Mouse (Mus musculus) embryonic facial prominence, embryonic 14.5 days (tissue): ENCODE results near the gene Bud31. TPM values are rescaled to one million over a fixed set of nuclear protein-coding genes. Genes with fewer than 3 reads are reported as not detected.
"Not testable (repeated sequence)": the region's sequence is repeated elsewhere in the genome, so short reads cannot be mapped to it uniquely, and the experiment has no call there.

Experiments used
- ATAC-seq: fragments of 200-750 bp; cut with Nextera tagmentation; 2 replicates; pipeline ENCODE4 v1.8.0; 2017; ENCODE audit warnings: low read depth, moderate number of reproducible peaks, moderate TSS enrichment
- DNase-seq: peaks from one replicate; pipeline ENCODE4 v3.0.0-alpha.2; 2015; ENCODE audit warnings: low spot score
- H3K27ac ChIP-seq: fragments of 300-500 bp; sonication (generic); replicated peaks from 2 replicates; pipeline ENCODE4 v1.5.1; 2014; ENCODE audit warnings: low read depth, mild to moderate bottlenecking, low read length, moderate library complexity
- H3K27me3 ChIP-seq: fragments of 300-500 bp; sonication (generic); replicated peaks from 2 replicates; pipeline ENCODE4 v1.6.1; 2014; ENCODE audit warnings: low read length; ENCODE audit not compliant: control insufficient read depth, insufficient read depth
- H3K36me3 ChIP-seq: fragments of 300-500 bp; sonication (generic); 2 replicates; pipeline ENCODE4 v1.6.1; 2014; ENCODE audit warnings: low read length, mixed read lengths; ENCODE audit not compliant: control insufficient read depth, insufficient read depth
- H3K4me1 ChIP-seq: fragments of 300-500 bp; sonication (generic); 2 replicates; pipeline ENCODE4 v1.6.1; 2014; ENCODE audit warnings: antibody characterized with exemption, low read length; ENCODE audit not compliant: control insufficient read depth, insufficient read depth
- H3K4me2 ChIP-seq: fragments of 300-500 bp; sonication (generic); 2 replicates; pipeline ENCODE4 v1.6.1; 2014; ENCODE audit warnings: low read depth, mild to moderate bottlenecking, low read length, moderate library complexity, mixed read lengths
- H3K4me3 ChIP-seq: fragments of 300-500 bp; sonication (generic); 2 replicates; pipeline ENCODE4 v1.5.1; 2014; ENCODE audit warnings: low read depth, mild to moderate bottlenecking, low read length
- H3K9ac ChIP-seq: fragments of 300-500 bp; sonication (generic); 2 replicates; pipeline ENCODE4 v1.6.1; 2014; ENCODE audit warnings: low read depth, mild to moderate bottlenecking, low read length, moderate library complexity, mixed read lengths
- H3K9me3 ChIP-seq: fragments of 300-500 bp; sonication (generic); 2 replicates; pipeline ENCODE4 v1.6.1; 2016; ENCODE audit warnings: low read length; ENCODE audit not compliant: control insufficient read depth
- WGBS: fragments of 180-500 bp; shearing (Covaris S2); extraction: QIAGEN DNeasy Blood & Tissue Kit; methylation state at CpG from one replicate; pipeline ENCODE4 v1.1.7; 2014; 5-methylcytosine and 5-hydroxymethylcytosine counted together
- polyA plus RNA-seq: library from polyadenylated mRNA; unstranded; fragments of >200 nt; fragmentation: Nextera tagmentation; extraction: Ambion mirVana; gene quantifications from 2 replicates; pipeline ENCODE4 v1.2.1, GENCODE M21; 2014

The Bud31 gene
- polyA plus RNA-seq, 1 experiment from 2014 or later: 177 TPM

- no peaks in the 10 kb centered on the region for H3K27me3 ChIP-seq
- DNase-seq (no peak), ATAC-seq (no peak)
- 84% methylated on average over 3 of the region's 3 CpGs for WGBS
- H3K9me3 ChIP-seq: no peaks in the 10 kb centered on the region
- H3K36me3 ChIP-seq: peaks cover 98% of the 10 kb centered on the region
- no peaks in the 10 kb centered on the region for H3K4me1 ChIP-seq
- H3K27ac ChIP-seq: no peak overlapping the region
- H3K9ac ChIP-seq: no peak overlapping the region
- no peak overlapping the region for H3K4me2 ChIP-seq
- no peak overlapping the region for H3K4me3 ChIP-seq
Measured at GRCm38 (mm10) chr5:145130995-145131394, 9.2 kb upstream of the Bud31 start.

GRCm38 (mm10) chr5:145133275-145133674 lies 6.9 kb upstream of the Bud31 start:
- H3K9me3 ChIP-seq, DNase-seq, ATAC-seq, H3K4me3 ChIP-seq, H3K9ac ChIP-seq, H3K27ac ChIP-seq, H3K27me3 ChIP-seq, H3K4me2 ChIP-seq, H3K4me1 ChIP-seq: not testable (repeated sequence)
- H3K36me3 ChIP-seq: peaks cover 85% of the 10 kb centered on the region
- WGBS: 85% methylated on average over 6 of the region's 6 CpGs

GRCm38 (mm10) chr5:145138836-145139235 lies 1.3 kb upstream of the Bud31 start:
- no peak for ATAC-seq
- peaks cover 12% of the 10 kb centered on the region for H3K4me1 ChIP-seq
- peak overlapping the region; percentile 92 for H3K9ac ChIP-seq
- peak overlapping the region; percentile 93 for H3K4me2 ChIP-seq
- no peaks in the 10 kb centered on the region for H3K27me3 ChIP-seq
- H3K27ac ChIP-seq: peak overlapping the region; percentile 94
- 8% methylated on average over 6 of the region's 6 CpGs for WGBS
- H3K4me3 ChIP-seq: peak overlapping the region; percentile 96
- peaks cover 58% of the 10 kb centered on the region for H3K36me3 ChIP-seq
- DNase-seq: peak; percentile 64
- no peaks in the 10 kb centered on the region for H3K9me3 ChIP-seq

GRCm38 (mm10) chr5:145140611-145141010 lies 449 bp downstream of the Bud31 start:
- Histone ChIP-seq H3K27ac (peak overlapping the region; percentile 94), H3K4me1 (peaks cover 12% of the 10 kb centered on the region), H3K4me3 (peak overlapping the region; percentile 96), H3K36me3 (peaks cover 57% of the 10 kb centered on the region), H3K9ac (peak overlapping the region; percentile 92), H3K27me3 (no peaks in the 10 kb centered on the region), H3K9me3 (no peaks in the 10 kb centered on the region), H3K4me2 (peak overlapping the region; percentile 93)
- DNase-seq (no peak), ATAC-seq (no peak)
- WGBS: 1% methylated on average over 18 of the region's 18 CpGs

- H3K4me2 ChIP-seq: no peak overlapping the region
- no peak overlapping the region for H3K27ac ChIP-seq
- no peaks in the 10 kb centered on the region for H3K9me3 ChIP-seq
- no peaks in the 10 kb centered on the region for H3K27me3 ChIP-seq
- no peak overlapping the region for H3K9ac ChIP-seq
- ATAC-seq (no peak), DNase-seq (no peak)
- WGBS: 88% methylated on average over 5 of the region's 5 CpGs
- no peaks in the 10 kb centered on the region for H3K4me1 ChIP-seq
- H3K36me3 ChIP-seq: peaks cover 99% of the 10 kb centered on the region
- H3K4me3 ChIP-seq: no peak overlapping the region
Measured at GRCm38 (mm10) chr5:145147748-145148147, 7.6 kb downstream of the Bud31 start.

GRCm38 (mm10) chr5:145149294-145149693 lies 9.1 kb downstream of the Bud31 start:
- H3K9me3 ChIP-seq: no peaks in the 10 kb centered on the region
- no peak overlapping the region for H3K4me2 ChIP-seq
- no peak overlapping the region for H3K9ac ChIP-seq
- no peaks in the 10 kb centered on the region for H3K4me1 ChIP-seq
- no peak overlapping the region for H3K4me3 ChIP-seq
- WGBS: 91% methylated on average over 6 of the region's 6 CpGs
- H3K36me3 ChIP-seq: peaks cover 99% of the 10 kb centered on the region
- H3K27me3 ChIP-seq: no peaks in the 10 kb centered on the region
- no peak for ATAC-seq
- H3K27ac ChIP-seq: no peak overlapping the region
- no peak for DNase-seq

- 94% methylated on average over 5 of the region's 5 CpGs for WGBS
- Histone ChIP-seq H3K4me2 (no peak overlapping the region), H3K27me3 (no peaks in the 10 kb centered on the region), H3K9ac (no peak overlapping the region), H3K36me3 (peaks cover 92% of the 10 kb centered on the region), H3K27ac (no peak overlapping the region), H3K4me1 (no peaks in the 10 kb centered on the region), H3K4me3 (no peak overlapping the region), H3K9me3 (no peaks in the 10 kb centered on the region)
- no peak for ATAC-seq
- no peak for DNase-seq
Measured at GRCm38 (mm10) chr5:145152690-145153089, 12.5 kb downstream of the Bud31 start.

- ATAC-seq (no peak), DNase-seq (no peak)
- WGBS: 95% methylated on average over 14 of the region's 14 CpGs
- Histone ChIP-seq H3K27me3 (no peaks in the 10 kb centered on the region), H3K4me1 (peaks cover 4% of the 10 kb centered on the region; the same call in 1 of the 2 replicates), H3K9ac (no peak overlapping the region), H3K36me3 (peaks cover 70% of the 10 kb centered on the region), H3K4me2 (no peak overlapping the region), H3K4me3 (no peak overlapping the region), H3K9me3 (no peaks in the 10 kb centered on the region), H3K27ac (no peak overlapping the region)
Measured at GRCm38 (mm10) chr5:145161361-145161760, 21.2 kb downstream of the Bud31 start.

- Histone ChIP-seq H3K9me3 (no peaks in the 10 kb centered on the region), H3K9ac (0 out of 2 replicates have a peak overlapping the region, but pooled peaks have one; percentile 15), H3K27ac (no peak overlapping the region), H3K27me3 (no peaks in the 10 kb centered on the region), H3K4me3 (no peak overlapping the region), H3K4me1 (peaks cover 15% of the 10 kb centered on the region; the same call in 1 of the 2 replicates), H3K36me3 (peaks cover 47% of the 10 kb centered on the region), H3K4me2 (no peak overlapping the region)
- ATAC-seq: no peak
- DNase-seq: no peak
- WGBS: 56% methylated on average over 3 of the region's 3 CpGs
Measured at GRCm38 (mm10) chr5:145164710-145165109, 24.5 kb downstream of the Bud31 start.
